Mouse (Mus musculus) heart, adult 2 months (tissue): ENCODE measurements around the gene Gpc5.

ENCODE experiments used
- CTCF ChIP-seq: fragments of 200-600 bp; IDR thresholded peaks from 2 replicates; pipeline ENCODE4 v1.8.1; 2022; ENCODE audit warnings: antibody characterized with exemption, mild to moderate bottlenecking, moderate library complexity
- EP300 ChIP-seq: fragments of 200-500 bp; IDR thresholded peaks from 2 replicates; pipeline ENCODE4 v1.6.1; 2011; ENCODE audit warnings: low read depth, low read length, control low read depth; ENCODE audit not compliant: insufficient read depth
- POLR2A ChIP-seq: fragments of 200-500 bp; IDR thresholded peaks from 2 replicates; pipeline ENCODE4 v1.6.1; 2011; ENCODE audit warnings: mild to moderate bottlenecking, low read depth, low read length, control low read depth; ENCODE audit not compliant: insufficient read depth

GRCm38 (mm10) chr14:115156597-115156996, 64.6 kb downstream of the Gpc5 start:
- TF ChIP-seq CTCF (no peak), EP300 (no peak), POLR2A (no peak)
